Comparison of ENCODE assay signal across 8 mouse cellular contexts in the genomic region with DNA sequence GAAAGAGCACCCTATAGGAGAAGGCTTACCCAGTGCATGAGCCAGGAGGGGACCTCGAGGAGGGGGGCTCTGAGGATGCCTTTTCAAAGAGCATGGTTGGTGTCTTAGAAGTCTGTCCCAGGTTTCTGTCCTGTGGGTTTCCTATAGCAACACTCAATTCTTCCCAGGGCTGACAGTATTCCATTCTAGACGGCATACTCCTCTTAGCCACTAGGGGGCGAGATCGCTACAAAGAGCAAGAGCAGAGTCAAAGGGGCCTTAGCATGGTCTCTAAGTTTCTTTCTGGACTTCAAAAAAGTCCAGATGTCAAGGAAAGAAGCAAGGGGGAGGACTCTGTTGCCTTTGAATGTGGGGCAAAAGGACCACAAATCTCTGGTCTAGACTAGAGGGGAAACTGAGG. TPM values are rescaled to one million over a fixed set of nuclear protein-coding genes. Genes with fewer than 3 reads are reported as not detected.
DNase-seq lines count a peak whose midpoint lies in the region; ATAC-seq and TF ChIP-seq lines count a peak whose summit lies in the region.

No protein-coding gene starts in this region.

- DNase-seq in cerebellum, adult 11-12 months = peak; percentile 62
- no peak for DNase-seq in cerebellum, adult 11 months
- DNase-seq in spleen, adult 2 months (ENCODE audit: low read depth in 1 of 2, low spot score in 2 of 2) = peak in 1 of 2 experiments; percentile 51
- DNase-seq in spleen, adult 12 weeks (ENCODE audit: low spot score) = no peak
- DNase-seq in embryo, embryonic 10.5 days (ENCODE audit: low spot score) = peak; percentile 78
- peak; percentile 76 for DNase-seq in kidney, postnatal 10 days
- DNase-seq in layer of hippocampus, adult 9-11 months = no peak

- TF ChIP-seq CTCF in spleen, adult 2 months (IDR thresholded peaks at IDR 0.05; ENCODE audit: extremely low read depth, insufficient read depth, insufficient read length, insufficient replicate concordance) = peak; percentile 68; the same call in 1 of the 2 replicates

- no peak overlapping the region for H3K27ac ChIP-seq in spleen, adult 2 months (ENCODE audit: insufficient read depth, low read length)

- H3K36me3 ChIP-seq in spleen, adult 2 months (ENCODE audit: control insufficient read depth, insufficient read depth, low read length) = no peaks in the 10 kb centered on the region

- H3K4me3 ChIP-seq in spleen, adult 2 months (ENCODE audit: extremely low read depth, insufficient read depth, insufficient read length) = no peak overlapping the region

- H3K27me3 ChIP-seq in spleen, adult 2 months (ENCODE audit: control insufficient read depth, insufficient read depth, low read length) = no peaks in the 10 kb centered on the region

- H3K4me1 ChIP-seq in spleen, adult 2 months (ENCODE audit: control insufficient read depth, insufficient read depth, insufficient read length) = peaks cover 1% of the 10 kb centered on the region; the same call in 1 of the 2 replicates

- 8% methylated on average over 4 of the region's 4 CpGs for WGBS in spleen, adult 2 months

- peak; percentile 44; the same call in 1 of the 2 replicates for ATAC-seq in monocyte, adult 5-6 weeks (replicated peaks; ENCODE audit: insufficient number of reproducible peaks, low FRiP score, low TSS enrichment, poor library complexity, severe bottlenecking)

- no peak for TF ChIP-seq POLR2A in spleen, adult 2 months (IDR thresholded peaks at IDR 0.05; ENCODE audit: low read depth, low read length)

RNA-seq across cellular contexts. Expression of gene Irf2bpl, which starts 20.6 kb away (rescaled TPM):
- polyA plus RNA-seq in spleen, adult 2 months (2012; rRNA removed) = 33.2 and 50.3 TPM in 2 replicates
- total RNA-seq in monocyte, adult 5-6 weeks (2017) = 15.1 to 32.7 TPM (median 18.2 TPM) in 3 replicates

RNA-seq across cellular contexts. Expression of gene Cipc, which starts 41.6 kb away (rescaled TPM):
- 24.2 and 31.1 TPM in 2 replicates for polyA plus RNA-seq in spleen, adult 2 months (2012; rRNA removed)
- total RNA-seq in monocyte, adult 5-6 weeks (2017) = 25.1 to 34.7 TPM (median 25.9 TPM) in 3 replicates

Comparison
In these comparisons a context has a peak if more than half of its experiments do, and no peak if none do; other contexts are left out.
1. DNase-seq: peak in cerebellum, adult 11-12 months (single experiment), embryo, embryonic 10.5 days (single experiment) and kidney, postnatal 10 days (single experiment); none in cerebellum, adult 11 months (single experiment), spleen, adult 12 weeks (single experiment) and layer of hippocampus, adult 9-11 months (single experiment).